Mouse (Mus musculus): ENCODE data around the gene Pax5.

The Pax5 gene

GRCm38 (mm10) chr4:44542101-44542500 lies 168.2 kb downstream of the Pax5 start:
- no peak for DNase-seq (ENCODE audit: low spot score)

GRCm38 (mm10) chr4:44538488-44538887 lies 171.8 kb downstream of the Pax5 start:
- DNase-seq (ENCODE audit: low spot score), result no peak

GRCm38 (mm10) chr4:44536794-44537193 lies 173.5 kb downstream of the Pax5 start:
- DNase-seq (ENCODE audit: low spot score), result no peak

GRCm38 (mm10) chr4:44535646-44536045 lies 174.6 kb downstream of the Pax5 start:
- no peak for DNase-seq (ENCODE audit: low spot score)

GRCm38 (mm10) chr4:44533286-44533685 lies 177.0 kb downstream of the Pax5 start:
- no peak for DNase-seq (ENCODE audit: low spot score)

GRCm38 (mm10) chr4:44532731-44533130 lies 177.6 kb downstream of the Pax5 start:
- DNase-seq (ENCODE audit: low spot score), result no peak

GRCm38 (mm10) chr4:44525336-44525735 lies 185.0 kb downstream of the Pax5 start:
- DNase-seq (ENCODE audit: low spot score), result no peak

- DNase-seq (ENCODE audit: low spot score), result no peak
These were observed 191.4 kb downstream of the Pax5 start for GRCm38 (mm10) chr4:44518923-44519322.

- no peak for DNase-seq (ENCODE audit: low spot score)
These were observed 196.3 kb downstream of the Pax5 start for GRCm38 (mm10) chr4:44513981-44514380.

- DNase-seq (ENCODE audit: low spot score), result no peak
These were observed 198.6 kb downstream of the Pax5 start for GRCm38 (mm10) chr4:44511682-44512081.

GRCm38 (mm10) chr4:44508386-44509226 lies 201.7 kb downstream of the Pax5 start:
- no peak for DNase-seq (ENCODE audit: low spot score)

- DNase-seq (ENCODE audit: low spot score), result no peak
These were observed 202.4 kb downstream of the Pax5 start for GRCm38 (mm10) chr4:44507861-44508260.

- DNase-seq (ENCODE audit: low spot score), result no peak
These were observed 205.3 kb downstream of the Pax5 start for GRCm38 (mm10) chr4:44504998-44505397.

- DNase-seq (ENCODE audit: low spot score), result no peak
These were observed 208.0 kb downstream of the Pax5 start for GRCm38 (mm10) chr4:44502196-44502867.

GRCm38 (mm10) chr4:44498156-44498555 lies 212.1 kb downstream of the Pax5 start:
- no peak for DNase-seq (ENCODE audit: low spot score)

GRCm38 (mm10) chr4:44495836-44496235 lies 214.5 kb downstream of the Pax5 start:
- DNase-seq (ENCODE audit: low spot score), result no peak

- no peak for DNase-seq (ENCODE audit: low spot score)
These were observed 216.5 kb downstream of the Pax5 start for GRCm38 (mm10) chr4:44493756-44494155.

- no peak for DNase-seq (ENCODE audit: low spot score)
These were observed 219.4 kb downstream of the Pax5 start for GRCm38 (mm10) chr4:44490872-44491271.

GRCm38 (mm10) chr4:44488702-44489101 lies 221.6 kb downstream of the Pax5 start:
- no peak for DNase-seq (ENCODE audit: low spot score)

GRCm38 (mm10) chr4:44488219-44488618 lies 222.1 kb downstream of the Pax5 start:
- no peak for DNase-seq (ENCODE audit: low spot score)

GRCm38 (mm10) chr4:44482851-44483250 lies 227.4 kb downstream of the Pax5 start:
- no peak for DNase-seq (ENCODE audit: low spot score)

- DNase-seq (ENCODE audit: low spot score), result no peak
These were observed 230.5 kb downstream of the Pax5 start for GRCm38 (mm10) chr4:44479755-44480154.

Data from ovary, adult 18-20 months (tissue).